Mouse (Mus musculus) Muller cell, postnatal 12 days (primary cell): ENCODE measurements around the gene Uggt1.

Experiments used
- DNase-seq: peaks from one replicate; pipeline ENCODE4 v3.0.0-alpha.2; 2015; ENCODE audit errors: inconsistent ontology term

Gene Uggt1

GRCm38 (mm10) chr1:36191966-36192365, 52.6 kb downstream of the Uggt1 start:
- DNase-seq: no peak

GRCm38 (mm10) chr1:36180038-36180437, 64.5 kb downstream of the Uggt1 start:
- no peak for DNase-seq

DNA sequence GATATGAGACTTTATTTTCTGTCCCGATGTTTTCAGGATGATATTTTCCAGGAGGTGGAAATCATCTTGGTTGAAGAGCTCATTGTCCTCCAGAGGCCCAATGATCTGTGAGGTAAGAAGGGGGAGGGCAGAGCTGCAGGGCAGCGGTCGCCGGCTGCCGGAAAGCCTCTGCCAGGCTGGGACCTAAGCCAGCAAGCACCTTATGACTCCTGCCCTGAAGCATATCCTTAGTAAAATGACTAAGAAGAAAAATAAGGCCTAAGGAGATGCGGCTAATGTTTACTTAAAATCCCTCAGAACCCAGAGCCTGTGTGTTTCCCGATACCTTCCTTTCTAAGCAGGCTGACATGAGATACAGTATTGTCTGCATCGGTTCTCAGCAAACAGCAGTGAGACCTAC, 71.1 kb downstream of the Uggt1 start:
- no peak for DNase-seq

DNA sequence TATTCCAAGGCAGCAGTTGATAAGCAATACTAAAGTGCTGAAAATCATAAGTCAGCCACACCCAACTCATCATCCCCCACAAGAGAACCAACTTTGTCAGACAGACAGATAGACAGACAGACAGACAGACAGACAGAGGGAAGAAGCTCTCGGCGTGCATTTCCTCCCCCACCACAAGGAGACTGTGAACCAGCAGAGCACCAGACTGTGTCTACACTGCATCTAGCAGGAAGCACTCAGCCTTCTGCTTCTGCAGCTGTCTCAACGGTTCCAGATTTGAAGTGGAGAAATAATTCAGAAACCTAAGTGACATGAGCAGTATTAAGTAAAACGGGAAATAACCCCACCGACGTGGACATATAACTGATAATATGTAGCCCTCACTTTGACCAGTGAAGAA, 71.6 kb downstream of the Uggt1 start:
- DNase-seq: no peak

DNA sequence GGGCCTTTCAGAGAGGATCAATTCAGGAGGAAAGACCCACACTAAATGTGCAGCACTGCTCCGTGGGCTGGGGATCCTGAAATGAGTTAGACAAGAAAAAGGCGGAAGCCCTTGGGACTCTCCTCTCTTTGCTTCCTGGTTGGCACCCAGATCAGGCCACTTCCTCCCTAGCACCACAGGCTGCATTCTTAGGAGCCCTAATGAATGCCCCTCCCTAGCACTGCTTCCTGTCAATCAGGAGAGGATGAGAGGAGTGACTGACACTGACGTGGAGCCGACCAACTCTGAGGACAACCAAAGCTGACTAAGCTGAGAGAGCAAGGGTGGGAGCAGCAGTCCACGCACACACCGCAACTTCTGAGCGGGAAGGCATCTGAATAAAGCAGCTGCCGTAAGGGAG, 81.8 kb downstream of the Uggt1 start:
- no peak for DNase-seq

DNA sequence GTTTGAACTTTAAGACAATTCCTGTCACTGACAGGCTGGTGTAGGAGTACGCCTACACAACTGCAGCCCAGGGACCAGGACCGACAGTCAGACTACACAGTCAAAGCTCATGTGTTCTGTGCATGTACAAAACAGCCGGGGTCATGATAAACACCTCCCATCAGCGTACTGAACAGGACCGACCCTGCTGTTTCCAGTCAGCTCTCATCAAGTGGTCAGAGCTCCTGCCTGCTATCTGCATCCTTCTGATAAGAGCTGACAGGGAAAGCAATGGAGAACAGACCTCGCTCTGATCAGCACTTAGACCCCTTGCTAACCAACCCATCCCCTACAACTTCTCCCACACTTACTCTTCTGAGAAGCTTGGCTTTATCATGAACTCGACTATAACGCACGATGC, 83.3 kb downstream of the Uggt1 start:
- DNase-seq: no peak

GRCm38 (mm10) chr1:36160246-36160645, 84.3 kb downstream of the Uggt1 start:
- DNase-seq: no peak

DNA sequence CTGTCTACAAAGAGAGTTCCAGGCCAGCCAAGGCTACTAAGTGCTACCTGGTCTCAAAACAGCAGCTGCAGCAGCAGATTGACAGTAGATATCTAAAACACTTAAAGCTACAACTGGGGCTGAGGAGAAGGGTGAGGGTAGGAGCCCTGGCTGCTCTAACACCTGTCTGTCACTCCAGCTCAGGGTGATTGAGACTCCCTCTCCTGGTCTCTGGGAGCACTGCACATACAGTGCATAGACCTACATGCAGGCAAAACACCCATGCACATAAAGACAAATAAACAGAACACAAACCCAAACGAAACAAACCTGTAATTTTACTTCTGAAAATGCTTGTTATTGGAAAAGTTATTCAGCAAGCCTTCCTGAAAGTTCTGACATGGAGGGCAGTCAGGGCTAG, 95.1 kb downstream of the Uggt1 start:
- no peak for DNase-seq

- no peak for DNase-seq
These were observed 95.7 kb downstream of the Uggt1 start for GRCm38 (mm10) chr1:36148809-36149208.

DNA sequence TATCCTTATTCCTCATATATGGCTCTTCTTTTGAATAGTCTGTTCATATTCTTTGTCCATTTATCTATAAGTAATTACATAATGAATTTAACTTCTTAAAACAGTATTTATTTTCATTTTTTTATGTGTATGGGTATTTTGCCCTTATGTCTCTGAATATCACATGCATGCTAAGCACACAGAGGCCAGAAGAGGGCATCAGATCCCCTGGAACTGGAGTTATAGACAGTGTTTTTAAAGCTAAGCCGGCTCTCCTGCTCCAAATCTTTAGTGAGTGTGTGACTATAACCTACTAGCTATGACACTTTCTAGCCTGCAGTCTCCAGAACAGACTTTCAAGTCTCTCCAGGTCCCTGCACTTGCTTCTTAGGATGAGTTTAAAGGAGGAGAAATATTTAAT, 99.5 kb downstream of the Uggt1 start:
- no peak for DNase-seq

DNA sequence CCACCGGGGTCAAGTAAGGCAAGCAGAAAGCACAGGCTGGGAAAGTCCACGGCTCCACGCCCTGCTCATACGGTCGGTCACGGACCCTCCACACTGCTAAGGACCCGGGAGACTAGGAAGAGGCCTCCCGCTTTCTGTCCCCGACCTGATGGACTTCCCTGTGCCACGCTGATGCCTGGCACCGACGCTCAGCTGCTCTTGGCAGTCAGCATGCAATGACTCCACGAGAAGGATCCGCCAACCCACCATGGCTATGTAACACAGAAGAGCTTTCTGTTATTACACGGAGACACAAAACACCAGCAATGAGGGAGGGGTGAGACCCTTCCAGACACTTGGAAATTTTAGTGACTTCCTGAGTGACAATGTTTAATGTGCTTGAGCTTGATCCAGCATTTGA, 104.2 kb downstream of the Uggt1 start:
- no peak for DNase-seq

DNA sequence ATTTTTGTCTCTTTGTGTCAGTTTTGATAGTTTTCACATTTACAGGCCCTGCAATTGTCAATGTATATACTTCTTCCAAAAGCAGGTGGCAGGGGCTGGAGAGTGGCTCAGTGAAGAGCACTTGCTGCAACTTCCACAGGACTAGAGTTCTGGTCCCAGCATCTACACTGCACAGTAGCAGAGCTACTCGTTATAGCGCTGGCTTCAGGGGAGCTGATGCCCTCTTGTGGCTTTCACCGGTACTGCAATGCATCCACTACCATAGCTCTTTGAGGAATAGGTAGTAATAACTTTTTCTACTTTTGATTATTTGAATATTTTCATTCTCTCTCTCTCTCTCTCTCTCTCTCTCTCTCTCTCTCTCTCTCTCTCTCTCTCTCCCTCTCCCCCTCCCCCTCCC, 109.9 kb downstream of the Uggt1 start:
- DNase-seq: no peak

DNA sequence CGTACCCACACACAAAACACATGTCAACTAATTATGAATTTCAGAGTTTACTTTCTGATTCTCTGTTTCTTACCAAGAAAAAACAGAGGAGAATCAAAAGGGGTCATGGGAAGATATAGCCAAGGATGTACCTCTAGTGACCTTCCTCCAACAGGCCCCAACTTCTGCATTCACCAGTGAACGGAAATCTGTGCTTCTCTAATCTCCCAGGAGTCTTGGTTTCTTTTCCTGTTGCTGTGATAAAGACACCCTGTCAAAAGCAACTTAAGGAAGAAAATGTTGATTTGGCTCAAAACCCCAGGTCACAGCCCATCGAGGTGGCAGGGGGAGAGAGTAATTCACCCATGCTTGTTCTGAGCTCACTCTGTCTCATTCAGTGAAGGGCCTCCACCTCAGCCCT, 110.9 kb downstream of the Uggt1 start:
- no peak for DNase-seq

- DNase-seq: no peak
These were observed 111.5 kb downstream of the Uggt1 start for GRCm38 (mm10) chr1:36133041-36133440.

GRCm38 (mm10) chr1:36132211-36132610, 112.3 kb downstream of the Uggt1 start:
- DNase-seq: no peak

DNA sequence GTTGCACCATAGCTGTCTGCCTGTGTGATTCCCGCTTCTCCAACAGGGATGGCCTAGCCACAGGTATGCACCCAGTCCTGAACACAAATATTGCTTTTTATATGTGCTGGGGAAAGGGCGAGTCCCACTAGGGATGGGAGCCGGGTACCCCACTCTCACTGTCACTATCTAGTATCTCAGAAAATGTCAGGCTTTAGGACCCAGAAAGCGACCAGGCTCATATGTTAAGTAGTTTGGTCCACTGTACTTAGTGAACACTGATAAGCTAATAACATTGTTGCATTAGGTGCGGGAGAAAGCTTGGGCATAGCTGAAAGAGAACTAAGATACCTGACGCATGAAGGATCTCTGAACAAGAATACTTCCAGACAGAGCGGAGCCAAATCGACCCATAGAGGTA, 112.8 kb downstream of the Uggt1 start:
- no peak for DNase-seq

GRCm38 (mm10) chr1:36131154-36131553, 113.4 kb downstream of the Uggt1 start:
- no peak for DNase-seq

GRCm38 (mm10) chr1:36130307-36131035, 114.0 kb downstream of the Uggt1 start:
- peak; percentile 27 for DNase-seq

DNA sequence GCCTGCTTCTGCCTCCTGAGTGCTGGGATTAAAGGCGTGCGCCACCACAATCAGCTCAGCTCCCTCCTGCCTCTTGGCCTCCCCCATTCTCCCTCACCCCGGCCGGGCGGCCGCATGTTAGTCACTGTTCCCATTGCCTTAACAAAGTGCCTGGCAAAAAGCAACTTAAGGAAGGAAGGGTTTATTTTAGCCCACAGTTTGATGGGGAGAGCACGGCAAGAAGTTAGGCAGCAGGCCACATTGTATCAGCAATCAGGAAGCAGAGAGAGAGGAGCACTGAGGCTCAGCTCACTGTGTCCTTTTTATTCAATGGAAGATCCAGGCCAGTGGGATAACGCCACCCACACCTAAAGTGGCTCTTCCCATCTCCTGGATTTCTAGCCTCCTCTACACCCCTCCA, 114.6 kb downstream of the Uggt1 start:
- DNase-seq: no peak

DNA sequence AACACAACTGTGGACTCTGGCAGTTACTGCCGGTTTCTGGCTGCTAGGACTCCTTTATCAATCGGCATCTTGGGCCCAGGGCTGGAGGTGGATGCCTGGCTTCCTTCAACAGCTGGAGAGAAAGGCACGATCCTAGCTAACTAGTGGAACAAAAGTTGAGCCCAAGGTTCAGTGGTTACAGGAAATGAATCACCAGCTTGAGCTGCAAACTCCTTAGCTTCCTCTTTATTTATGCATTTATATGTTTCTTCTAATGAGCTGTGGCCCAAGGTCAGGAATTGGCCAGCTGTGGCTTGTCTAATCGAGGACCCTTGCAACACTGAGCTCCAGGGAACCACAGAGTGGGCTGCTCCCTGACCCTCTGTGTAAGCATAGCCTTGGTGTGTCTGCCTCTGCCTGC, 115.4 kb downstream of the Uggt1 start:
- DNase-seq: peak; percentile 34

DNA sequence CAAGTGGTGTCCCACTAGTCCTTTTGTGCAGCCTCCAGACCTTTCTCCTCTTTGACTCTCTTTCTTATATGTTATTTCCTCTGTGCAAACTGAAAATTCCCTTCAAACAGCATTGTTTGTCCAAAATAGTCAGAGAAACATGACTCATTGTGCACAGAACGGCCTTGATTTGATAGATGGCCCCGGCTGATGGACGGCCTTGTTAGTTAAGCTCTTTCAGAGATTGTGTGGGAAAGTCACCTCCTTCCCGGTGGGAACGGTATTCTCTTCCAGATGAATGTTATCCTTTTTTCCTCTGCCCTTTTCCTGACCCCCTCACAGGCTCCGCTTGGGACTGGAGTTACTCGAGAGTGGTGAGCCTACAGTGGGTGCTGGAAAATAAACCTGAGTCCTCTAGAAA, 119.4 kb downstream of the Uggt1 start:
- no peak for DNase-seq

DNA sequence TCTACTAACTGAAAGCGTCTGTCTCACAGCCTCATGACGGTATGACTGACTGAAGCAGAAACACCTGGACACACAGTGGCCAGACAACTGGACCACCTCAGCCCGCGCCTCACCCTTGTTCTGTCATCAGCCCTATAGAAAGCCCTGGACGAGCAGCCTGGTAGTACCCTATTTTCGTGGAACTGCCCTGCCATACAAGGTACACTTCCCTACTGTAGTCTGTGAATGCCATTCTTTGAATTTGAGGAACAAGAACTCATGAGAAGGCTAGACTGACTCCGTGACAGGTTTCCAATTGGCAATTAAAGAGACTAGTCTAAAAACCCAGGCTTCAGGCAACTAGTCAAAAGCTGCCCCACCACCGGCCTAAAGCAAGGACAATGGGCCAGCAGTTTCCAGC, 123.3 kb downstream of the Uggt1 start:
- no peak for DNase-seq

GRCm38 (mm10) chr1:36119426-36119825, 125.1 kb downstream of the Uggt1 start:
- no peak for DNase-seq

DNA sequence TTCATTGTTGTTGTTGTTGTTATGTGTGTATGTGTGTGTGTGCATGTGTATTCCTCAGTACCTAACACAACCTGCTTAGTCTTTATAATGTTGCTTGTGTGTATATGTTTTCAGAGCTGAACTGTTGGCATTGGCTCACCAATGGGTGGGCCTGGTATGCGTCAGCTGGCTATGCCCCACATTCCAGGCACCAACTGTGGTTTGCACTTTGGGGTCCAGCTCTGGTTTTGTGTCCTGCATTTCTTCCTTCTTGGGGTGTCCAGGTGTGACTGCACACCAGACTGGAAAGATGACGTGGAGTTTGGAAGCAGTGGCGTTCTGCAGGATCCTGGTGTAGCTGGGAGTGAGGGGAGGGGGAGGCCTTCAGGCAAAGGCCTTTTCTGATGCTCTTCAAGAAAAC, 125.6 kb downstream of the Uggt1 start:
- DNase-seq: no peak
